Comparison of ENCODE assay signal across 15 mouse cellular contexts in genomic region chr13:23928637-23929036, GRCm38 (mm10). TPM values are rescaled to one million over a fixed set of nuclear protein-coding genes. Genes with fewer than 3 reads are reported as not detected.
A peak's percentile ranks its signal among the peaks of the same experiment; 100 is the strongest.
DNase-seq lines count a peak whose midpoint lies in the region; ATAC-seq and TF ChIP-seq lines count a peak whose summit lies in the region.
"Had no signal": no experiment of that assay in that cellular context is flagged by ENCODE, and none has a peak within 500 bp of the region (broad histone marks: within the 10 kb centered on the region; RNA-seq: fewer than 3 reads in every experiment).

No protein-coding gene starts in this region.

- no peak overlapping the region for H3K9ac ChIP-seq in heart, embryonic 11.5 days (ENCODE audit: low read depth, low read length)
- 0 out of 2 replicates have a peak overlapping the region, but pooled peaks have one; percentile 0 for H3K9ac ChIP-seq in intestine, embryonic 16.5 days (ENCODE audit: low read depth, low read length)
- H3K9ac ChIP-seq in lung, postnatal 0 days (replicated peaks; ENCODE audit: low read depth), result no peak overlapping the region
- H3K9ac ChIP-seq: limb, embryonic 12.5 days had no signal

- no peaks in the 10 kb centered on the region for H3K36me3 ChIP-seq in heart, embryonic 11.5 days (ENCODE audit: control insufficient read depth, insufficient read depth, low read length)
- no peaks in the 10 kb centered on the region for H3K36me3 ChIP-seq in intestine, embryonic 16.5 days (ENCODE audit: control insufficient read depth, insufficient read depth, low read length)
- H3K36me3 ChIP-seq in lung, postnatal 0 days (ENCODE audit: insufficient read depth, low read length), result no peaks in the 10 kb centered on the region
- H3K36me3 ChIP-seq: limb, embryonic 12.5 days had no signal

- intact Hi-C loops in heart, postnatal 10 days (cut with DNase I), result no loop called here
- intact Hi-C loops in gastrocnemius, adult 2 months (cut with DNase I), result no loop called here

- peaks cover 6% of the 10 kb centered on the region; the same call in 1 of the 2 replicates for H3K4me1 ChIP-seq in heart, embryonic 11.5 days (ENCODE audit: control insufficient read depth, insufficient read depth, low read length)
- H3K4me1 ChIP-seq in intestine, embryonic 16.5 days (ENCODE audit: control insufficient read depth, insufficient read depth, low read length), result peaks cover 7% of the 10 kb centered on the region; the same call in 1 of the 2 replicates
- no peaks in the 10 kb centered on the region; the same call in 1 of the 2 replicates for H3K4me1 ChIP-seq in lung, postnatal 0 days (ENCODE audit: insufficient read depth, low read depth, low read length)

- DNase-seq in heart, postnatal 10 days, result no peak
- DNase-seq in 3T3-L1 (ENCODE audit: low read depth, low spot score), result peak; percentile 75
- peak; percentile 79 for DNase-seq in lung, postnatal 0 days (ENCODE audit: low spot score)
- DNase-seq in gastrocnemius, adult 2 months, result no peak
- DNase-seq in retina, embryonic 14.5 days (ENCODE audit: low spot score), result no peak
- DNase-seq in ovary, postnatal 36 days (ENCODE audit: low spot score), result no peak
- DNase-seq: kidney, adult 8-10 months had no signal

- ATAC-seq in heart, embryonic 11.5 days (replicated peaks; ENCODE audit: insufficient number of reproducible peaks, low FRiP score, low TSS enrichment), result no peak
- ATAC-seq in intestine, embryonic 16.5 days, result peak; percentile 80
- ATAC-seq in lung, postnatal 0 days, result peak; percentile 95

- H3K27me3 ChIP-seq in heart, embryonic 11.5 days (ENCODE audit: control insufficient read depth, insufficient read depth, low read length), result peaks cover 2% of the 10 kb centered on the region; the same call in 1 of the 2 replicates
- no peaks in the 10 kb centered on the region for H3K27me3 ChIP-seq in intestine, embryonic 16.5 days (replicated peaks; ENCODE audit: control insufficient read depth, insufficient read depth, low read length)
- no peaks in the 10 kb centered on the region for H3K27me3 ChIP-seq in lung, postnatal 0 days (replicated peaks; ENCODE audit: insufficient read depth, low read length)
- H3K27me3 ChIP-seq: limb, embryonic 12.5 days had no signal

- 0 out of 2 replicates have a peak overlapping the region, but pooled peaks have one; percentile 31 for H3K4me2 ChIP-seq in heart, embryonic 11.5 days
- H3K4me2 ChIP-seq in intestine, embryonic 16.5 days (ENCODE audit: low read depth, low read length), result no peak overlapping the region
- peak overlapping the region; percentile 33 for H3K4me2 ChIP-seq in lung, postnatal 0 days (replicated peaks; ENCODE audit: low read depth, low read length)
- H3K4me2 ChIP-seq: limb, embryonic 12.5 days; midbrain, embryonic 11.5 days had no signal

- TF ChIP-seq EP300 in lung, postnatal 0 days (IDR thresholded peaks at IDR 0.05), result peak; percentile 72

- no peak overlapping the region for H3K27ac ChIP-seq in heart, embryonic 11.5 days (ENCODE audit: low read depth, low read length)
- no peak overlapping the region for H3K27ac ChIP-seq in intestine, embryonic 16.5 days (ENCODE audit: low read length)
- H3K27ac ChIP-seq in lung, postnatal 0 days (ENCODE audit: low read length), result peak overlapping the region; percentile 20; the same call in 1 of the 2 replicates
- H3K27ac ChIP-seq in gastrocnemius, adult 2 months, result no peak overlapping the region
- H3K27ac ChIP-seq: limb, embryonic 12.5 days had no signal

- 46% methylated on average over 3 of the region's 3 CpGs for WGBS in heart, embryonic 11.5 days (ENCODE audit: insufficient replicate concordance)
- 35% methylated on average over 3 of the region's 3 CpGs for WGBS in intestine, embryonic 16.5 days
- WGBS in lung, postnatal 0 days, result 23% methylated on average over 3 of the region's 3 CpGs

- no peaks in the 10 kb centered on the region for H3K9me3 ChIP-seq in heart, embryonic 11.5 days (replicated peaks; ENCODE audit: control insufficient read depth, low read length)
- no peaks in the 10 kb centered on the region for H3K9me3 ChIP-seq in intestine, embryonic 16.5 days (ENCODE audit: control insufficient read depth, low read length)
- H3K9me3 ChIP-seq in lung, postnatal 0 days (ENCODE audit: low read length), result no peaks in the 10 kb centered on the region
- H3K9me3 ChIP-seq: limb, embryonic 12.5 days had no signal

- peak; percentile 25 for TF ChIP-seq CTCF in lung, postnatal 0 days (IDR thresholded peaks at IDR 0.05)
- TF ChIP-seq CTCF in gastrocnemius, adult 2 months (IDR thresholded peaks at IDR 0.05), result no peak

- H3K4me3 ChIP-seq in heart, embryonic 11.5 days (ENCODE audit: low read depth, low read length), result no peak overlapping the region
- H3K4me3 ChIP-seq in intestine, embryonic 16.5 days (ENCODE audit: low read length), result no peak overlapping the region
- no peak overlapping the region for H3K4me3 ChIP-seq in lung, postnatal 0 days (ENCODE audit: low read depth, low read length)
- no peak overlapping the region for H3K4me3 ChIP-seq in gastrocnemius, adult 2 months
- H3K4me3 ChIP-seq: limb, embryonic 12.5 days had no signal

RNA-seq across cellular contexts. Expression of gene Hist1h2ba, which starts 5.3 kb away (rescaled TPM):
- polyA plus RNA-seq in heart, embryonic 11.5 days (2014; fragmentation: Nextera tagmentation; extraction: Ambion mirVana), result not detected in 2 replicates
- not detected for total RNA-seq in heart, postnatal 10 days (2021)
- polyA plus RNA-seq in intestine, embryonic 16.5 days (2015; fragmentation: Nextera tagmentation; extraction: Ambion mirVana), result not detected in 2 replicates
- polyA plus RNA-seq in lung, postnatal 0 days (2015; fragmentation: Nextera tagmentation; extraction: Ambion mirVana), result not detected in 2 replicates
- total RNA-seq in gastrocnemius, adult 2 months (2021), result not detected
- total RNA-seq: hematopoietic stem cell, adult 5-6 weeks; layer of hippocampus, postnatal 10 days had no signal
- polyA plus RNA-seq: limb, embryonic 12.5 days; midbrain, embryonic 11.5 days; neural tube, embryonic 11.5 days had no signal

RNA-seq across cellular contexts. Expression of gene Hist1h2aa, which starts 5.6 kb away (rescaled TPM):
- not detected in 2 replicates for polyA plus RNA-seq in heart, embryonic 11.5 days (2014; fragmentation: Nextera tagmentation; extraction: Ambion mirVana)
- total RNA-seq in heart, postnatal 10 days (2021), result not detected
- polyA plus RNA-seq in intestine, embryonic 16.5 days (2015; fragmentation: Nextera tagmentation; extraction: Ambion mirVana), result not detected in 2 replicates
- not detected in 2 replicates for polyA plus RNA-seq in lung, postnatal 0 days (2015; fragmentation: Nextera tagmentation; extraction: Ambion mirVana)
- not detected for total RNA-seq in gastrocnemius, adult 2 months (2021)
- total RNA-seq: hematopoietic stem cell, adult 5-6 weeks; layer of hippocampus, postnatal 10 days had no signal
- polyA plus RNA-seq: limb, embryonic 12.5 days; midbrain, embryonic 11.5 days; neural tube, embryonic 11.5 days had no signal

RNA-seq across cellular contexts. Expression of gene Slc17a4, which starts 13.8 kb away (rescaled TPM):
- not detected in 2 replicates for polyA plus RNA-seq in heart, embryonic 11.5 days (2014; fragmentation: Nextera tagmentation; extraction: Ambion mirVana)
- total RNA-seq in heart, postnatal 10 days (2021), result not detected
- 24.8 and 31.7 TPM in 2 replicates for polyA plus RNA-seq in intestine, embryonic 16.5 days (2015; fragmentation: Nextera tagmentation; extraction: Ambion mirVana)
- polyA plus RNA-seq in lung, postnatal 0 days (2015; fragmentation: Nextera tagmentation; extraction: Ambion mirVana), result not detected in 2 replicates
- total RNA-seq in gastrocnemius, adult 2 months (2021), result not detected
- total RNA-seq: hematopoietic stem cell, adult 5-6 weeks; layer of hippocampus, postnatal 10 days had no signal
- polyA plus RNA-seq: limb, embryonic 12.5 days; midbrain, embryonic 11.5 days; testis, adult 2 months had no signal

Comparison
In these comparisons a context has a peak if more than half of its experiments do, and no peak if none do; other contexts are left out.
1. DNase-seq: peak in 3T3-L1 (single experiment) and lung, postnatal 0 days (single experiment); none in heart, postnatal 10 days (0 of 2), gastrocnemius, adult 2 months (single experiment), retina, embryonic 14.5 days (single experiment) and ovary, postnatal 36 days (single experiment).
2. RNA of gene Slc17a4, which starts 13.8 kb away (polyA plus RNA-seq): 24.8 to 31.7 TPM in intestine, embryonic 16.5 days; not detected in heart, embryonic 11.5 days and not detected in lung, postnatal 0 days; every median in the first group is over 10 times any median in the second.